Mouse (Mus musculus) testis, postnatal 10 days (tissue): Measurements from ENCODE around the gene Rnf126.
"Not testable (repeated sequence)": the region's sequence is repeated elsewhere in the genome, so short reads cannot be mapped to it uniquely, and the experiment has no call there.

Experiments
- DNase-seq: peaks from one replicate; pipeline ENCODE4 v3.0.0; 2021; ENCODE audit warnings: low spot score

Gene Rnf126

GRCm38 (mm10) chr10:79765228-79765745 is 1.5 kb downstream of the Rnf126 start:
- DNase-seq: no peak

GRCm38 (mm10) chr10:79764234-79764633 is 2.5 kb downstream of the Rnf126 start:
- DNase-seq: no peak

- DNase-seq: no peak
Observed at GRCm38 (mm10) chr10:79762875-79763274, 3.9 kb downstream of the Rnf126 start.

GRCm38 (mm10) chr10:79760603-79761143 is 6.1 kb downstream of the Rnf126 start:
- DNase-seq: no peak

GRCm38 (mm10) chr10:79759675-79760074 is 7.1 kb downstream of the Rnf126 start:
- DNase-seq: not testable (repeated sequence)

GRCm38 (mm10) chr10:79756660-79757059 is 10.1 kb downstream of the Rnf126 start:
- DNase-seq: no peak

GRCm38 (mm10) chr10:79755854-79756253 is 10.9 kb downstream of the Rnf126 start:
- DNase-seq: no peak

- DNase-seq: peak; percentile 92
Observed at GRCm38 (mm10) chr10:79754856-79755516, 11.8 kb downstream of the Rnf126 start, which contains the start of gene Fgf22. Fgf22 (plus strand) TSS chr10:79755076.

GRCm38 (mm10) chr10:79748496-79748895 is 18.3 kb downstream of the Rnf126 start:
- DNase-seq: no peak

GRCm38 (mm10) chr10:79746774-79747151 is 20.0 kb downstream of the Rnf126 start:
- DNase-seq: no peak

- peak; percentile 95 for DNase-seq
Observed at GRCm38 (mm10) chr10:79745898-79746773, 20.6 kb downstream of the Rnf126 start, which contains the start of gene Polrmt. Polrmt (minus strand) TSS chr10:79746581.

- no peak for DNase-seq
Observed at GRCm38 (mm10) chr10:79745411-79745810, 21.3 kb downstream of the Rnf126 start.

GRCm38 (mm10) chr10:79743650-79744365 is 22.9 kb downstream of the Rnf126 start:
- DNase-seq: no peak

- peak; percentile 39 for DNase-seq
Observed at GRCm38 (mm10) chr10:79743161-79743560, 23.6 kb downstream of the Rnf126 start.

- DNase-seq: peak; percentile 42
Observed at GRCm38 (mm10) chr10:79740863-79741262, 25.9 kb downstream of the Rnf126 start.

GRCm38 (mm10) chr10:79739234-79739633 is 27.5 kb downstream of the Rnf126 start:
- DNase-seq: no peak

GRCm38 (mm10) chr10:79738259-79738658 is 28.5 kb downstream of the Rnf126 start:
- peak; percentile 69 for DNase-seq

- no peak for DNase-seq
Observed at GRCm38 (mm10) chr10:79736706-79737105, 30.0 kb downstream of the Rnf126 start.

- no peak for DNase-seq
Observed at GRCm38 (mm10) chr10:79735361-79735760, 31.4 kb downstream of the Rnf126 start.

- no peak for DNase-seq
Observed at GRCm38 (mm10) chr10:79733847-79734246, 32.9 kb downstream of the Rnf126 start.

- no peak for DNase-seq
Observed at GRCm38 (mm10) chr10:79732500-79732899, 34.3 kb downstream of the Rnf126 start.
